Mouse (Mus musculus) CH12.LX (cell line): Measurements from ENCODE around the gene Cables2. TPM values are rescaled to one million over a fixed set of nuclear protein-coding genes. Genes with fewer than 3 reads are reported as not detected.

ENCODE experiments used
- DNase-seq: peaks from one replicate; pipeline ENCODE4 v3.0.0-alpha.2; 2013; ENCODE audit errors: extremely low read depth
- H3K27ac ChIP-seq: 2 replicates; pipeline ENCODE4 v1.5.1; 2012; ENCODE audit warnings: low read depth, mild to moderate bottlenecking, control low read depth, moderate library complexity; ENCODE audit not compliant: insufficient read depth
- H3K27me3 ChIP-seq: replicated peaks from 2 replicates; pipeline ENCODE3; 2012; ENCODE audit warnings: inconsistent platforms
- H3K36me3 ChIP-seq, 2 experiments: replicated peaks in 1 of 2; 2 replicates each; pipeline versions ENCODE3 to v1.6.1; 2012; ENCODE audit warnings: inconsistent platforms in 1 of 2, low read length in 1 of 2, mild to moderate bottlenecking in 1 of 2, mixed read lengths in 1 of 2, moderate library complexity in 1 of 2; ENCODE audit not compliant: control insufficient read depth in 1 of 2, insufficient read depth in 1 of 2
- H3K4me1 ChIP-seq, 2 experiments: 2 replicates each; pipeline ENCODE4 v1.6.1; 2012; ENCODE audit warnings: inconsistent platforms in 1 of 2, moderate library complexity in 1 of 2; ENCODE audit not compliant: insufficient read depth in 2 of 2, control insufficient read depth in 1 of 2
- H3K4me2 ChIP-seq: 2 replicates; pipeline ENCODE4 v1.6.1; 2012; ENCODE audit warnings: low read depth, mild to moderate bottlenecking, control low read depth; ENCODE audit not compliant: poor library complexity, insufficient read depth, severe bottlenecking
- H3K4me3 ChIP-seq, 3 experiments: fragments of 150-350 bp in 1 of 3; sonication (generic) in 1 of 3; replicated peaks in 1 of 3; 2 replicates each; pipeline versions ENCODE3 to v1.5.1; 2011 to 2012; ENCODE audit warnings: low read depth in 2 of 3, low read length in 2 of 3, mild to moderate bottlenecking in 2 of 3, moderate library complexity in 2 of 3, control low read depth in 1 of 3, improper control_type of control experiment in 1 of 3, inconsistent platforms in 1 of 3, mixed read lengths in 1 of 3; ENCODE audit not compliant: poor library complexity in 1 of 3
- H3K79me2 ChIP-seq: replicated peaks from 2 replicates; pipeline ENCODE4 v1.6.1; 2012; ENCODE audit warnings: mild to moderate bottlenecking, moderate library complexity; ENCODE audit not compliant: control insufficient read depth, poor library complexity, insufficient read depth, severe bottlenecking; ENCODE audit errors: extremely low read depth
- H3K9ac ChIP-seq: 2 replicates; pipeline ENCODE4 v1.6.1; 2012; ENCODE audit warnings: low read depth, mild to moderate bottlenecking, control low read depth, moderate library complexity; ENCODE audit not compliant: insufficient read depth
- H3K9me3 ChIP-seq: replicated peaks from 2 replicates; pipeline ENCODE3; 2012; ENCODE audit warnings: low read length, inconsistent platforms, mixed read lengths
- CHD2 ChIP-seq: IDR thresholded peaks from 2 replicates; pipeline ENCODE4 v1.6.1; 2011; ENCODE audit warnings: low read length, improper control_type of control experiment
- E2F4 ChIP-seq: IDR thresholded peaks from 2 replicates; pipeline ENCODE4 v1.6.1; 2011; ENCODE audit warnings: low read depth, low read length, improper control_type of control experiment; ENCODE audit not compliant: insufficient replicate concordance
- ELF1 ChIP-seq: IDR thresholded peaks from 2 replicates; pipeline ENCODE4 v1.6.1; 2014; ENCODE audit warnings: low read depth, mild to moderate bottlenecking, inconsistent platforms, low read length, improper control_type of control experiment
- ETS1 ChIP-seq: conservative IDR thresholded peaks from 2 replicates; pipeline ENCODE4 v1.6.1; 2012; ENCODE audit warnings: low read depth, mild to moderate bottlenecking, inconsistent platforms, low read length, improper control_type of control experiment, moderate library complexity
- MXI1 ChIP-seq: IDR thresholded peaks from 2 replicates; pipeline ENCODE4 v1.6.1; 2011; ENCODE audit warnings: mild to moderate bottlenecking, low read depth, low read length, improper control_type of control experiment
- POLR2AphosphoS2 ChIP-seq: IDR thresholded peaks from 2 replicates; pipeline ENCODE4 v1.6.1; 2011; ENCODE audit warnings: low read depth, low read length, improper control_type of control experiment
- RAD21 ChIP-seq: IDR thresholded peaks from 2 replicates; pipeline ENCODE4 v1.6.1; 2011; ENCODE audit warnings: low read depth, mild to moderate bottlenecking, low read length, improper control_type of control experiment, moderate library complexity
- TCF12 ChIP-seq: IDR thresholded peaks from 2 replicates; pipeline ENCODE4 v1.6.1; 2014; ENCODE audit warnings: low read depth, mild to moderate bottlenecking, inconsistent platforms, low read length, improper control_type of control experiment
- UBTF ChIP-seq: IDR thresholded peaks from 2 replicates; pipeline ENCODE4 v1.6.1; 2012; ENCODE audit warnings: low read depth, mild to moderate bottlenecking, inconsistent platforms, low read length, improper control_type of control experiment, moderate library complexity
- USF2 ChIP-seq: conservative IDR thresholded peaks from 2 replicates; pipeline ENCODE4 v1.6.1; 2011; ENCODE audit warnings: low read depth, low read length, improper control_type of control experiment
- ZNF384 ChIP-seq: IDR thresholded peaks from 2 replicates; pipeline ENCODE4 v1.6.1; 2012; ENCODE audit warnings: low read depth, low read length, improper control_type of control experiment, inconsistent platforms
- dilution Hi-C: fragments of 300-500 bp; cut with MboI; formaldehyde crosslinking; loops from 2 replicates; pipeline ENCODE4 v1.14.3; 2020; ENCODE audit warnings: low sequenced_read_pairs; ENCODE audit not compliant: extremely low pct_unique_long_range_greater_than_20kb, extremely low pct_ligation_motif_present
- in situ Hi-C: fragments of 300-500 bp; cut with MboI; formaldehyde crosslinking; loops from 3 replicates; pipeline ENCODE4 v1.14.3; 2019; ENCODE audit warnings: low sequenced_read_pairs, low pct_ligation_motif_present, low pct_unique_long_range_greater_than_20kb, mixed read lengths
- polyA plus RNA-seq: library from polyadenylated mRNA; unstranded; fragments of >175 nt; gene quantifications from 2 replicates; pipeline ENCODE4 v1.2.1, GENCODE M21; 2012; ENCODE audit warnings: low read depth; ENCODE audit not compliant: insufficient read length
- total RNA-seq, 2 experiments: library from RNA; depleted of rRNA; stranded (reverse); fragments of 300-350 nt in 1 of 2; fragments of >200 nt in 1 of 2; gene quantifications; 2 replicates each; pipeline ENCODE4 v1.2.3; 2012 to 2014

Gene Cables2
- total and polyA plus RNA-seq, 3 experiments, result 13.0 to 29.9 (median 17.2) TPM

DNA sequence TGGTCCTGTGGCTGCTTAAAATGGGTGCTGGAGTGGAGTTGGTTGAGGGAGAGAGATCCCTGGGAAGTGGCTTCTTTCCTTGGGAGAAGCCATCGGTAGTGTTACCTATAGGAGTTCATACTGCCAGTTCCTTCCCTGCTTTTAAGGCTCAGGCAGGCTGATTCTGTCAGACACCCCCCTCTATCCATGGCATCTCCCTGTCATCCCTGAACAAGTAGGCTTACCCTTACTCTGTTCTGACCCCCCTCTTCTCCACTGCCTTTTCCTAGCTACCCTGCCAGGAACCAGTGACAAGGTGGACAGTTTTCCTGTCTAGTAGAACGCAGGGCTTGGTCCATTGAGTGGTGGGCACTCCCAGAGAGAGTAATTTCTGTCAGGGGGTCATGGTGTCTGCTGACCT, 1.2 kb upstream of the Cables2 start:
- dilution Hi-C loops (no loop called here), in situ Hi-C loops (loop anchor here (5.0 to 10.0 kb wide), 2 partner anchors 68 to 300 kb away; no protein-coding TSS in a partner anchor)
- no peak overlapping the region for H3K27ac ChIP-seq
- TF ChIP-seq POLR2AphosphoS2 (no peak), TCF12 (no peak)
- peaks cover 4% of the 10 kb centered on the region in 2 experiments for H3K36me3 ChIP-seq
- H3K79me2 ChIP-seq, result 0 out of 2 replicates have a peak, but pooled peaks cover 6% of the 10 kb centered on the region
- H3K9ac ChIP-seq, result no peak overlapping the region
- H3K9me3 ChIP-seq, result no peaks in the 10 kb centered on the region
- no peak overlapping the region for H3K4me3 ChIP-seq
- DNase-seq, result no peak
- H3K4me1 ChIP-seq, result peaks cover 19 to 44% of the 10 kb centered on the region in 2 experiments
- H3K4me2 ChIP-seq, result no peak overlapping the region
- peaks cover 54% of the 10 kb centered on the region for H3K27me3 ChIP-seq

DNA sequence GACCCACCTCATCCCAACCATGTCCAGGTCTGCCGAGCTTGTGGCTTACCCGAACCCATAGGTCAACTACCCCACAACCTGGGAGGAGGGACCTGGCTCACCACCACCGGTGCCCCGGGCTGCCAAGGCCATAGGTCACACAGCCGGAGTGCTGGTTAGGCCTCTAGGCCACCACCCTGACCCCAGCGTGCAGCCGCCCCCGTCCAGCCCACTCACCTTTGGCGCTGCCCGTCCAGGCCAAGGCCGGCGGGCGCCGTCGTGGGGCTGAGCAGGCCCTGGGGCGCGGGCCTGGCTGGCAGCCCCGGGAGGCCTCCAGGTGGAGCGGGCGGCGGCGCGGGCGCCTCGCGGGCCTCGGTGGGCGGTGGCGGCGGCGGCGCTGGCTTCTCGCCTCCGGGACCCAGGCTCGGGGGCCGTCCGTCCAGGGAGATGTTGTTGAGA, 393 bp downstream of the Cables2 start:
- Histone ChIP-seq H3K36me3 (peaks cover 8 to 17% of the 10 kb centered on the region in 2 experiments), H3K4me3 (peak overlapping the region; percentile 73 to 81 (median 77)), H3K4me2 (peak overlapping the region; percentile 26), H3K9me3 (no peaks in the 10 kb centered on the region), H3K9ac (peak overlapping the region; percentile 85), H3K27me3 (peaks cover 38% of the 10 kb centered on the region), H3K4me1 (peaks cover 26 to 60% of the 10 kb centered on the region in 2 experiments), H3K79me2 (0 out of 2 replicates have a peak, but pooled peaks cover 6% of the 10 kb centered on the region), H3K27ac (no peak overlapping the region; the same call in 1 of the 2 replicates)
- in situ Hi-C loops, result loop anchor here (5.0 to 10.0 kb wide), 2 partner anchors 69 to 302 kb away; no protein-coding TSS in a partner anchor
- TF ChIP-seq UBTF (peak; percentile 74; the same call in 1 of the 2 replicates), E2F4 (no peak)
- dilution Hi-C loops, result no loop called here
- DNase-seq, result no peak

DNA sequence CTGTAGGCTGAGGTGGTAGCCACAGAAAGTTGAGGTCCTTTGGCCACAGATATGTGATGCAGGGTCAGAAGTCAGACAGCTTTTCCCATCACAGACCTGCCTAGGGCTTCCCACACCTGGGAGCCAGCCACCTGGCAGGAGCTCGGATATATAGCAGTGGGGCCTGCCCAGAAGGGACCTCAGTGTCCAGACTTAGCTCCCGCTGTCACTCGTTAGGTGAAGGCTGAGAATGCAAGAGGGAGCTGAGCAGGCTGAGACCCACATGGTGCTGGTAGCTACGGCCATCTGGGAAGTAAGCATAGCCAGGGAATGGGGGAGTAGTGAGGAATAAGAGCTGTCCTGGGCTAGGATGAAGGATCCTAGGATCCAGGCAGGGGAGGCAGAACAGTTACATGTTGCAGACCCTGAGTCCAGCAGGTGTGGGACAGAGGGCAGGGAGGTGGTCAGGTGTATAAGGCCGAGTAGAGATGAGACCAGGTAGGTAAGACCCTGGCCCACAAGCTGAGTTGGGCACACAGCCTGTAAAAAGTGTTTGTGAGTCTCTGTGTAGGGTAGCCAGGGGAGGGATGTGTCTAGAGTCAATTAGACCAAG, 1.4 kb downstream of the Cables2 start:
- dilution Hi-C loops, result no loop called here
- no peak for TF ChIP-seq ZNF384
- no peak for TF ChIP-seq MXI1
- no peak for TF ChIP-seq USF2
- TF ChIP-seq ETS1, result no peak
- no peak for TF ChIP-seq RAD21
- TF ChIP-seq ELF1, result no peak
- no peak for TF ChIP-seq CHD2
- TF ChIP-seq, all 38 proteins: peak for 0

More for the DNA sequence above, 1.4 kb downstream of the Cables2 start:
- Histone ChIP-seq H3K4me1 (peaks cover 26 to 66% of the 10 kb centered on the region in 2 experiments), H3K9me3 (no peaks in the 10 kb centered on the region), H3K27me3 (peaks cover 28% of the 10 kb centered on the region), H3K79me2 (0 out of 2 replicates have a peak, but pooled peaks cover 6% of the 10 kb centered on the region), H3K4me2 (peak overlapping the region; percentile 26), H3K27ac (no peak overlapping the region), H3K9ac (0 out of 2 replicates have a peak overlapping the region, but pooled peaks have one; percentile 85), H3K36me3 (peaks cover 9 to 27% of the 10 kb centered on the region in 2 experiments), H3K4me3 (peak overlapping the region in 2 of 3 experiments; percentile 21 to 77)
- DNase-seq, result no peak
- in situ Hi-C loops, result loop anchor here (5.0 to 10.0 kb wide), 2 partner anchors 70 to 303 kb away; no protein-coding TSS in a partner anchor
